Mouse (Mus musculus) small intestine, adult 2 months (tissue): ENCODE results near the gene Plcb4.

Experiments used
- CTCF ChIP-seq: fragments of 200-500 bp; IDR thresholded peaks from 2 replicates; pipeline ENCODE4 v1.5.1; 2012; ENCODE audit warnings: low read depth, mild to moderate bottlenecking, control low read depth, inconsistent platforms, low read length, moderate library complexity, mixed read lengths; ENCODE audit not compliant: insufficient replicate concordance, insufficient read length; ENCODE audit errors: extremely low read depth
- POLR2A ChIP-seq: fragments of 200-500 bp; IDR thresholded peaks from 2 replicates; pipeline ENCODE4 v1.6.1; 2012; ENCODE audit warnings: low read depth, mild to moderate bottlenecking, control low read depth, inconsistent platforms, low read length, moderate library complexity

- no peak for TF ChIP-seq CTCF
- TF ChIP-seq POLR2A: no peak
These were observed 224.5 kb downstream of the Plcb4 start for GRCm38 (mm10) chr2:135883359-135883758.
